Mouse (Mus musculus): ENCODE results near the gene Hnmt.
"Not testable (repeated sequence)": the region's sequence is repeated elsewhere in the genome, so short reads cannot be mapped to it uniquely, and the experiment has no call there.

Gene Hnmt

DNA sequence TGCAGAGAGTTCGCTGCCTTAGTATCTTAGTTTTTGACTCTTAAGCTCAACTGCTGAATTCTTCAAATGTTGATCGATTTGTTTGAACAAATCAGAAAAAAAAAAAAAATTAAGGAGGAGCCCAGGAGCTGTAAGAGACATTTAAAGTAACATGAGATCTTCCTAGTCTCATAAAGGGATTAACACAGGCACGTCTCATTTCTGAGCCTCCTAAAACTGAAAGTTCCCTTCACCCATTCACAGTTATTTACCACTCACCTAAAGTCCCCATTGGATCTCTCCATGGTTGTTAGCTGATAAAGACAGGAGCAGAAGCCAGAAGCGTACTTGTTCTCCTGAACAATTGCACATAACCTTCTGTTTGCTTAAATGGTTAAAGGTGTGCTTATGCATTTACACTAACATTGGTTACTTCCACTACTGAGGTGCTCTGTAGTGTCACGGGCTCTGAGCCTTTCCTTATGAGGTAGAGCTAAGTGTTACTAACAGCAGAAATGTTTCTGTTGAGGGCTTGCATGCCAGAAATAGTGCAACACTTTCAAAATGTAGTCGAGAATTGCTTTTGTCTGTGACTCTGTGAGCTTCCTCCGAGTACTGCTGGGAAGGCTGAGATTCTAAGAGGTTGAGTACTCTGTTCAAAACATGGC is at the start of gene Hnmt:
Gene Hnmt (minus strand): TSS at position 51 of the 647 bp plus-strand sequence.
- peak; percentile 8 for DNase-seq

DNA sequence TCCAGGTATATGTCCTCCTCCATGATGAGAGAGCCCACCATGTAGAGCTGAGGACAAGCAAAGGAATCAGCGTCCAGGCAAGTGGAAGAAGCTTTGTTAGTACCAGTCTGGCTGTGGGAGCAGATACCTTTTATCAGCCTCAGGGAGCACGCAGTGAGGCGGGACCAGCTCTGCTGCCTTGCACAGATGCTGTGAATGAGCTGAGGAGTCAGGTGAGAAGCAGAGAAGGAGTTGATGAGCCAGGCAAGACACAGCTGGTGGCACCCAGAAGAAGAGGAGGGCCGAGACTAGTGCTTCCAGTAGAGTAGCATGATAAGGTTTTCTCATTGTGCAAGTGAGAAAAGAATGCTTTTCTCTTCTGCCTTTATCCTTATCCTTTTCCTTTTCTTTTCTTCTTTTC is 47.3 kb upstream of the Hnmt start, which contains the start of gene Tbpl2:
Gene Tbpl2 (minus strand): TSS at position 101 of the 400 bp plus-strand sequence.
- DNase-seq, result no peak

GRCm38 (mm10) chr2:24090921-24091320 is 41.7 kb upstream of the Hnmt start:
- DNase-seq, result no peak

DNA sequence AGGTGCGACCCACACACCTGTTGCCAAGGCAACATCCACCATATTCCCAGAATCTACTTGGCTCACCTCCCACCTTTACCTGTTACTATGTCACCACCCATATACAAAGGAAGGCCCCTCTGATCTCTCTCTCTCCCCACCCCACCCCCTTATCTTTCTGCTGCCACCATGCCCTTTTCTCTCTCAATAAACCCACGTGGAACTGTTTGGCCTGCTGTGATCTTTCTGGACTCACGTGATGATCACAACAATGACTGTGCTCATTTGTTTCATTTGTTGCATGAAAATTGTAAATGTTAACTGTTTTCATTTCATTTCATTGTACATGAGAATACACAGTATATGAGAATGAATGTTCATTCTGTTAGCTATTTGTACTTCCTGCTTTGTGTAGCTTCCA is 1.3 kb upstream of the Hnmt start:
- DNase-seq, result no peak

DNA sequence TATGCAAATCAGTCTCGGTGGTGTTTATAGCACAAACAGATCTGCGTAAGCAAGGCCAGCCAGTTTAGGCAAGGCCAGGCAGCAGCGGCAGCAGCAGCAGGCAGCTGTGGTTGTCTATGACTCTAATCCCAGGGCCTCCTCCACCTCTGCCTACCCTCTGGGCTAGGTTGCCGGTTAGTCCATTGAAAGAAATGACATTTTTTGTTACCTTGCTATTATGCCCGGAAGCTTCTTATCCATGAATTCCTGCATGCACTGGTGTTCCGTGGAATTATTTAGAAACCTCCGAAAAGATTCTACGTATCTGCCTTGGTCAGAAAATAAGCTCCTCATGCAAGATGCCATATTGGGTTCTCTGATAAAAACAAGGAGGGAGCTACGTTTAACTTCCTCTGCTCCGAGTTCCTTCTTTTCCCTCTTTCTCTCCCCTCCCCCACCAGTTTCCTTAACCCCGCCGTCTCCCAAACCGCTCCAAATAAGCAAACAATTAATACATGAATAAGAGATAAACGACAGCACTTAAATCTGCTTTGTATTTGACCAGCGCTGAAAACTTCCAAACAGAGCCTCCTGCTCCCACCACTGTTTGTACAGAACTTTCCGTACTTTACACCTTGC is 605 bp downstream of the Hnmt start:
- DNase-seq, result peak; percentile 58

GRCm38 (mm10) chr2:24047551-24048479 is 1.4 kb downstream of the Hnmt start:
- no peak for DNase-seq

DNA sequence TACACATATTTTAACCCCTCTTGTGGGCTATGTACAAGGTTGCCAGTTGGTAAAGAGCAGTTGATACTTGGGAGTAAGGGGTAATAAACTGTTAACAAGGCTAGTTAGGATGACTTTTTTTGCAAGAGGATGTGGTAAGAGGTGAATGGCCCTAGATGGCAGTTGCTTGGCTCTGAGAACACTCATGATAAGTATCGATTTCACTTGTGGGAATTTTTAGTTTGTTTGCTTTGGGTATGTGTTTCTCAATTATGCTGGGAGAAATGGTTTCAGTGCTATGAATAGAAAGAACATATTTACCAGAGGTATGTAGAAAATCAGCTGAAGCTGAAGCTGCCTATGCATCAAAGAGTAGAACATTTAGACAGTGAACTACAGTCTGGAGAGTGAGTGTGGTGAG is 6.3 kb downstream of the Hnmt start:
- peak; percentile 43 for DNase-seq

- DNase-seq, result no peak
These were observed 8.7 kb downstream of the Hnmt start for GRCm38 (mm10) chr2:24040531-24040930.

- not testable (repeated sequence) for DNase-seq
These were observed 29.8 kb downstream of the Hnmt start for GRCm38 (mm10) chr2:24019386-24019785.

DNA sequence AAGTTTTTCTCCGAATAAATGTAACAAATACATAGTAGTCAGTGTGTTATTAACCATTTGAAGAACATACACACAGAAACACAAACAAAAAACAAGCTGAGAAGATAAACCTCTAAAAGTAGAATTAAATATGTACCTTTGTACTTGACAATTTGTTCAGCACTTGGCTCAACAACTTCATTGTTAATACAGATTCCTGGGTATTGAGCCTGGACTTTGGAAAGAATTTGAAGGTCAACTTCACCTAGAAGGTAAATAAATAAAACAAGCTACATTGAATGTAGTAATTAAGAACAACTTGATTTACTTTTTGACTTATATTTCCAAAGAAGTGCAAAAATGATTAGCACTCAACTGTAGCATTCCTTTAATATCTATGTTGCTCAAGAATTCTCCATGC is 30.2 kb downstream of the Hnmt start:
- no peak for DNase-seq

- no peak for DNase-seq
These were observed 34.2 kb downstream of the Hnmt start for GRCm38 (mm10) chr2:24014957-24015356.

DNA sequence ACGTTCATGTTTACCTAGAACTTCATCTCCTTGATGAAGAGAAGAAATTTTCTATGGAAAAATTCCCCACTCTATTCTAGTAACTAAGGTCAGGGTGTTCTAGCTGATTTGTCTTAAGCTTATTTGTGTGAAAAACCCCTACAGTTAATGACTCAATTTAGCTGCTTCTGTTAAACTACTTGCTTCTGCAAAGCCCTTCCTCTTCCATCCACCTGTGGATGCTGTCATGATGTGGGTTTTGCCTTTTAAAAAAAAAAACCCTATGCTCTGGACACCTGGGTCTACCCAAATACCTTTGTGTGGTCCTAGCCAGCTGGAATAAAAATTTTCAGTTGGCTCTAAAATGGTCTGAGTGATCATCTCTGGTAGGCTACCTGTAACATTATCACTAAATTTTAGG is 49.9 kb downstream of the Hnmt start:
- DNase-seq, result no peak

GRCm38 (mm10) chr2:23998836-23999235 is 50.4 kb downstream of the Hnmt start:
- no peak for DNase-seq

DNA sequence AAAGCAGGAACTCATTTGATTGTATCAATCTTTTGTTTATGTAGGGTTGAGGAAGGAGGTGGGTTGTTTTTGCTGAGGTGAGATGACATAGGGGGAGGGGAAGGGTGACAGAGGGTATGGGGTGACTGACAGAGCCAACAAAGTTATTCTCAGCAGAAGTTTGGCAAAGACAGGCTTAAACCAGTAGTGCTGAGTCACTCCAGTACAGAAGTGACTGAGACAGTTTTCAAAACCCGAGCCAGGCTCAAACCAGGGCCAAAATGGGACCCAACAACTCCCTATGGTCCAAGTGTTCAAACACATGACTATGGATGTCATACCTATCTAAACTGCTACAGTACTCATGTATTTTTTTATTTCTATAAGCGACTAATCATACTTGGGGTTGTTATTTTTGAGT is 52.4 kb downstream of the Hnmt start:
- no peak for DNase-seq

DNA sequence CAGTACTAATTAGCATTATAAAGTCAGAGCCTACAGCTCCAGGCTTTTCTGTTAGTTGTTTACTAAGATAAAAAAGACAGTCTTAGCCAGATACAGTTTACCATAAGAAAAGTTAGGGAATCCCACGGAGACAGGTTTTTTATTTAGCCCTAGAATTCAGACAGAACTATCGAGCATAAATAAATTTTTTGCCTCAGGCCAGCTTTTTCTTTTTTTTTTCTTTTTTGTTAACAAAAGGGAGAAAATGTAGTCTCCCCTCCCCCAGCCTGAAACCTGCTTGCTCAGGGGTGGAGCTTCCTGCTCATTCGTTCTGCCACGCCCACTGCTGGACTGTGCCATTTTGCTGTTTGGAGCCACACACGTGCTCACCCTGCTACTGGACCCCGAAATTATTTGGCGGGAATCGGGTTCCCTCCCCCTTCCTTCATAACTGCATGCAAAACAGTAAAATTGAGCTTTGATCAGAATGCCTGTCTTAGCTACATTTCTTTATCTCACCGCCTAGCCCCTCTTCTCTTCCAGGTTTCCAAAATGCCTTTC is 59.1 kb downstream of the Hnmt start:
- DNase-seq, result not testable (repeated sequence)

- DNase-seq, result no peak
These were observed 61.9 kb downstream of the Hnmt start for GRCm38 (mm10) chr2:23987283-23987682.

GRCm38 (mm10) chr2:23983343-23983742 is 65.9 kb downstream of the Hnmt start:
- no peak for DNase-seq

DNA sequence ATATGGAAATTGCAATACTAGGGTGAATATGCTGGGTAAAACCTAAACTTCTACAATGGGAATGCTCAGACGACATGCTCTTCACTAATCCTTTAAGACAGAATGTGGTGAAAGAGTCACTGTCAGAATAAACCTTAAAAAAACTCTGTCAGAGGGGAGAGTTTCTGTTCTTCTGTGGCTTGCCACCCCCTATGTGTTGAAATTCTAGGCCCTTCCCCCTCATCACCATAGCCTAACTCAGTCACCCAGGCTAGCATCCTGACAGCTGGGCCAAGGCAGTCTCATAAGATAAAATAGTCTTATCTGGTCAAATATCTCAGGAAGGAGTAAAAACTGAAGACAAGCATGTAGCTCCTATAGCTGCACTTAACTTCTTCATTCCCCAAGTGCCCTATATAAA is 66.3 kb downstream of the Hnmt start:
- DNase-seq, result no peak

GRCm38 (mm10) chr2:23960659-23961274 is 88.4 kb downstream of the Hnmt start:
- DNase-seq, result not testable (repeated sequence)

Data from lung, postnatal 36 days (tissue).